ENCODE assay signal across 17 mouse cellular contexts in genomic region chr9:62504129-62504528, GRCm38 (mm10). TPM values are rescaled to one million over a fixed set of nuclear protein-coding genes. Genes with fewer than 3 reads are reported as not detected.
DNase-seq lines count a peak whose midpoint lies in the region; ATAC-seq and TF ChIP-seq lines count a peak whose summit lies in the region.
"Had no signal": no experiment of that assay in that cellular context is flagged by ENCODE, and none has a peak within 500 bp of the region (broad histone marks: within the 10 kb centered on the region; RNA-seq: fewer than 3 reads in every experiment).

No protein-coding gene starts in this region.

- DNase-seq in hindbrain, embryonic 11.5 days (ENCODE audit: low spot score): no peak
- no peak for DNase-seq in stomach, postnatal 0 days (ENCODE audit: low spot score)
- peak; percentile 76 to 79 for DNase-seq in lung, postnatal 4 days
- DNase-seq in heart, adult 18-20 months: no peak
- DNase-seq: cerebellum, adult 9-11 months; gastrocnemius, postnatal 25 days; heart, postnatal 4 days; kidney, adult 9 months; right cerebral cortex, postnatal 25 days; thymus, adult 2 months had no signal

- no peak for TF ChIP-seq EP300 in stomach, postnatal 0 days (optimal IDR thresholded peaks at IDR 0.05)

- H3K27me3 ChIP-seq in hindbrain, embryonic 16.5 days (replicated peaks; ENCODE audit: control insufficient read depth, insufficient read depth, low read length): no peaks in the 10 kb centered on the region
- no peaks in the 10 kb centered on the region for H3K27me3 ChIP-seq in hindbrain, embryonic 11.5 days (ENCODE audit: control insufficient read depth, insufficient read depth, low read length)
- H3K27me3 ChIP-seq in stomach, embryonic 14.5 days (ENCODE audit: control insufficient read depth, insufficient read depth, low read length): no peaks in the 10 kb centered on the region
- no peaks in the 10 kb centered on the region for H3K27me3 ChIP-seq in stomach, postnatal 0 days (ENCODE audit: control insufficient read depth, insufficient read depth, low read length)
- no peaks in the 10 kb centered on the region for H3K27me3 ChIP-seq in intestine, embryonic 16.5 days (replicated peaks; ENCODE audit: control insufficient read depth, insufficient read depth, low read length)
- H3K27me3 ChIP-seq: embryonic facial prominence, embryonic 12.5 days; heart, embryonic 12.5 days had no signal

- H3K27ac ChIP-seq in hindbrain, embryonic 16.5 days (ENCODE audit: low read depth, low read length): peak overlapping the region; percentile 6; the same call in 1 of the 2 replicates
- H3K27ac ChIP-seq in hindbrain, embryonic 11.5 days (ENCODE audit: low read depth, low read length): no peak overlapping the region
- H3K27ac ChIP-seq in stomach, embryonic 14.5 days (ENCODE audit: low read length): no peak overlapping the region
- no peak overlapping the region for H3K27ac ChIP-seq in stomach, postnatal 0 days (replicated peaks)
- no peak overlapping the region for H3K27ac ChIP-seq in intestine, embryonic 16.5 days (ENCODE audit: low read length)
- H3K27ac ChIP-seq: embryonic facial prominence, embryonic 12.5 days had no signal

- no peaks in the 10 kb centered on the region for H3K36me3 ChIP-seq in hindbrain, embryonic 16.5 days (ENCODE audit: control insufficient read depth, insufficient read depth, low read length)
- no peaks in the 10 kb centered on the region for H3K36me3 ChIP-seq in hindbrain, embryonic 11.5 days (ENCODE audit: control insufficient read depth, insufficient read depth, low read length)
- H3K36me3 ChIP-seq in stomach, embryonic 14.5 days (ENCODE audit: control insufficient read depth, insufficient read depth, low read length): no peaks in the 10 kb centered on the region
- H3K36me3 ChIP-seq in stomach, postnatal 0 days (ENCODE audit: control insufficient read depth, insufficient read depth, low read length): no peaks in the 10 kb centered on the region
- no peaks in the 10 kb centered on the region for H3K36me3 ChIP-seq in intestine, embryonic 16.5 days (ENCODE audit: control insufficient read depth, insufficient read depth, low read length)
- H3K36me3 ChIP-seq: embryonic facial prominence, embryonic 12.5 days; heart, embryonic 12.5 days had no signal

- ATAC-seq in hindbrain, embryonic 16.5 days: no peak
- no peak for ATAC-seq in hindbrain, embryonic 11.5 days (ENCODE audit: low FRiP score)
- ATAC-seq in stomach, embryonic 14.5 days (ENCODE audit: insufficient number of reproducible peaks, insufficient read depth, low FRiP score, low read depth): 0 out of 2 replicates have a peak, but pooled peaks have one; percentile 46
- no peak for ATAC-seq in stomach, postnatal 0 days (ENCODE audit: low FRiP score, low TSS enrichment)
- peak; percentile 44; the same call in 1 of the 2 replicates for ATAC-seq in intestine, embryonic 16.5 days
- ATAC-seq in erythroblast, adult 5-6 weeks (replicated peaks; ENCODE audit: low FRiP score, poor library complexity, severe bottlenecking): no peak

- H3K4me3 ChIP-seq in hindbrain, embryonic 16.5 days (ENCODE audit: low read length): no peak overlapping the region
- H3K4me3 ChIP-seq in hindbrain, embryonic 11.5 days (ENCODE audit: low read depth, low read length): no peak overlapping the region
- no peak overlapping the region for H3K4me3 ChIP-seq in stomach, embryonic 14.5 days (ENCODE audit: low read depth, low read length)
- no peak overlapping the region for H3K4me3 ChIP-seq in stomach, postnatal 0 days (ENCODE audit: low read depth, low read length)
- no peak overlapping the region for H3K4me3 ChIP-seq in intestine, embryonic 16.5 days (ENCODE audit: low read length)
- H3K4me3 ChIP-seq: embryonic facial prominence, embryonic 12.5 days; heart, embryonic 12.5 days had no signal

- no peak overlapping the region for H3K4me2 ChIP-seq in hindbrain, embryonic 16.5 days (ENCODE audit: low read length)
- no peak overlapping the region for H3K4me2 ChIP-seq in hindbrain, embryonic 11.5 days (replicated peaks; ENCODE audit: low read depth, low read length)
- no peak overlapping the region for H3K4me2 ChIP-seq in stomach, embryonic 14.5 days (replicated peaks; ENCODE audit: low read depth, low read length)
- H3K4me2 ChIP-seq in stomach, postnatal 0 days (replicated peaks; ENCODE audit: low read depth): no peak overlapping the region
- no peak overlapping the region for H3K4me2 ChIP-seq in intestine, embryonic 16.5 days (ENCODE audit: low read depth, low read length)
- H3K4me2 ChIP-seq: embryonic facial prominence, embryonic 12.5 days; heart, embryonic 12.5 days; liver, embryonic 11.5 days had no signal

- no peaks in the 10 kb centered on the region for H3K9me3 ChIP-seq in hindbrain, embryonic 16.5 days (ENCODE audit: control insufficient read depth, low read length)
- no peaks in the 10 kb centered on the region for H3K9me3 ChIP-seq in hindbrain, embryonic 11.5 days (ENCODE audit: control insufficient read depth, low read length)
- H3K9me3 ChIP-seq in stomach, embryonic 14.5 days (ENCODE audit: control insufficient read depth, low read depth, low read length): no peaks in the 10 kb centered on the region
- H3K9me3 ChIP-seq in stomach, postnatal 0 days (ENCODE audit: control insufficient read depth, low read length): no peaks in the 10 kb centered on the region
- H3K9me3 ChIP-seq in intestine, embryonic 16.5 days (ENCODE audit: control insufficient read depth, low read length): no peaks in the 10 kb centered on the region
- H3K9me3 ChIP-seq: embryonic facial prominence, embryonic 12.5 days; heart, embryonic 12.5 days had no signal

- no peak overlapping the region for H3K9ac ChIP-seq in hindbrain, embryonic 16.5 days (ENCODE audit: low read depth, low read length)
- H3K9ac ChIP-seq in hindbrain, embryonic 11.5 days (ENCODE audit: low read depth, low read length): no peak overlapping the region
- H3K9ac ChIP-seq in stomach, embryonic 14.5 days (replicated peaks; ENCODE audit: low read depth, low read length): no peak overlapping the region
- H3K9ac ChIP-seq in stomach, postnatal 0 days (ENCODE audit: low read length): no peak overlapping the region
- H3K9ac ChIP-seq in intestine, embryonic 16.5 days (ENCODE audit: low read depth, low read length): no peak overlapping the region
- H3K9ac ChIP-seq: embryonic facial prominence, embryonic 12.5 days; heart, embryonic 12.5 days had no signal

- 59% methylated on average over 7 of the region's 7 CpGs for WGBS in hindbrain, embryonic 16.5 days
- 78% methylated on average over 7 of the region's 7 CpGs for WGBS in hindbrain, embryonic 11.5 days
- WGBS in stomach, embryonic 14.5 days: 49% methylated on average over 7 of the region's 7 CpGs
- WGBS in stomach, postnatal 0 days: 58% methylated on average over 7 of the region's 7 CpGs
- WGBS in intestine, embryonic 16.5 days: 46% methylated on average over 7 of the region's 7 CpGs

- no peak for TF ChIP-seq CTCF in stomach, postnatal 0 days (IDR thresholded peaks at IDR 0.05; ENCODE audit: low read depth)

- peaks cover 10% of the 10 kb centered on the region for H3K4me1 ChIP-seq in hindbrain, embryonic 16.5 days (ENCODE audit: control insufficient read depth, insufficient read depth, low read depth, low read length)
- peaks cover 3% of the 10 kb centered on the region for H3K4me1 ChIP-seq in hindbrain, embryonic 11.5 days (replicated peaks; ENCODE audit: control insufficient read depth, insufficient read depth, low read length)
- no peaks in the 10 kb centered on the region for H3K4me1 ChIP-seq in stomach, embryonic 14.5 days (ENCODE audit: control insufficient read depth, insufficient read depth, low read length)
- no peaks in the 10 kb centered on the region for H3K4me1 ChIP-seq in stomach, postnatal 0 days (replicated peaks; ENCODE audit: control insufficient read depth, insufficient read depth)
- peaks cover 3% of the 10 kb centered on the region; the same call in 1 of the 2 replicates for H3K4me1 ChIP-seq in intestine, embryonic 16.5 days (ENCODE audit: control insufficient read depth, insufficient read depth, low read length)

RNA-seq across cellular contexts. Expression of gene Coro2b, which starts 32.7 kb away (rescaled TPM):
- 37.5 and 46.2 TPM in 2 replicates for polyA plus RNA-seq in hindbrain, embryonic 16.5 days (2015; fragmentation: Nextera tagmentation; extraction: Ambion mirVana)
- 19.5 and 20.5 TPM in 2 replicates for polyA plus RNA-seq in hindbrain, embryonic 11.5 days (2014; fragmentation: Nextera tagmentation; extraction: Ambion mirVana)
- polyA plus RNA-seq in stomach, embryonic 14.5 days (2014; fragmentation: Nextera tagmentation; extraction: Ambion mirVana): 9.6 and 13.0 TPM in 2 replicates
- polyA plus RNA-seq in stomach, postnatal 0 days (2015; fragmentation: Nextera tagmentation; extraction: Ambion mirVana): 4.9 and 5.4 TPM in 2 replicates
- polyA plus RNA-seq in intestine, embryonic 16.5 days (2015; fragmentation: Nextera tagmentation; extraction: Ambion mirVana): 7.0 and 8.2 TPM in 2 replicates
- total RNA-seq in heart, adult 18-20 months (2021): 10 to 100 TPM; 13.3 to 13.8 TPM
- total RNA-seq in erythroblast, adult 5-6 weeks (2015; ENCODE audit: low replicate concordance): 0.38 and 0.63 TPM in 2 replicates
- total RNA-seq in erythroblast, adult 5-6 weeks (2017; ENCODE audit: low replicate concordance): not detected in 2 replicates

Comparison
In these comparisons a context has a peak if more than half of its experiments do, and no peak if none do; other contexts are left out.
1. ATAC-seq: peak in stomach, embryonic 14.5 days (single experiment) and intestine, embryonic 16.5 days (single experiment); none in hindbrain, embryonic 16.5 days (single experiment), hindbrain, embryonic 11.5 days (single experiment), stomach, postnatal 0 days (single experiment) and erythroblast, adult 5-6 weeks (single experiment).
2. DNase-seq: peak in lung, postnatal 4 days (2 of 2); none in hindbrain, embryonic 11.5 days (single experiment), stomach, postnatal 0 days (single experiment) and heart, adult 18-20 months (0 of 2).